Mouse (Mus musculus) leukemia stem cell, adult 10-12 weeks (primary cell): ENCODE data around the gene Orai1. TPM values are rescaled to one million over a fixed set of nuclear protein-coding genes. Genes with fewer than 3 reads are reported as not detected.

ENCODE experiments used
- polyA plus RNA-seq: library from polyadenylated mRNA; stranded (reverse); fragments of >175 nt; gene quantifications from 2 replicates; pipeline ENCODE4 v1.2.3, GENCODE M21; 2012; ENCODE audit warnings: low replicate concordance

Orai1 gene
- 15.0 and 32.4 TPM in 2 replicates for polyA plus RNA-seq

GRCm38 (mm10) chr5:123014753-123015701, at the start of gene Orai1:
Gene Orai1 (plus strand): TSS chr5:123015074.

GRCm38 (mm10) chr5:122989551-122990330, 25.1 kb upstream of the Orai1 start, which contains the start of gene Kdm2b:
Gene Kdm2b (minus strand): TSS chr5:122989823.

DNA sequence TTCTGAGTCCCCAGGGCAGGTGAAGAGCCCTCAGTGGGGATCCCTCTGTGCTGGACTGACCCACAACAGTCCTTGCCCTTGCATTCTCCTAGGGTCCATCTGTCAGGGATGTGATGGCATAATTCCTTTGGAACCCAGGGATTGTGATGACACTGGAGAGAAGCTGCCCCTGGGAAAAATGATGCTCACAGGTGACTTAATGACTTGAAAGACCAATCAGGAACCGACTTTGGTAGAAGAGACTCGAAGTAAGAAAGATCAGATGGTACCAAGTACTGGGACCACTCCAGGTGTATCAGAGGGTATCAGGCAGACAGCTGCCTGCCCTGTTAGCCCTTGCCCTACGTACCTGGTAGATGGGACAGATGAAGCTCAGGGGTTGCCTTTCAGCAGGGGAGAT, 32.0 kb downstream of the Orai1 start, which contains the start of gene Morn3:
Gene Morn3 (minus strand): TSS at position 101 of the 400 bp plus-strand sequence.

DNA sequence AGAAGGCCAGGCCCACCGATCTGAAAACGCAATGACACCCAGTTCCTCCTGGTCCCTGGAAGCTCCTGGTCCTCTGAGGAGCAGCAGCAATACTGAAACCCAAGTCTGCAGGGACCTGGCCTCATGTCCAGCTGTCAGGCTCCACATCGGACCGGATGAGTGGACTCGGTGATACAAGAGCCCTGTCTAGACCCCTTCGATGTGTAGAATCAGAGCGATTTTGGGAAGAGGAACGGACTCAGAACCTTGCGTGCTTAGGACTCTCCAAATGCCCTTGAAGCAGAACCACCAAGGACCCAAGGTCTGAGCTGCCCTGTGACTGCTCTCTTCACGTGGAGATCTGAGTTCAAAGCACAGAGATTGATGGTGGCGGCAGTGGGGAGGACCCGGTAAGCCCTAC, 53.2 kb downstream of the Orai1 start, which contains the start of gene Tmem120b:
Gene Tmem120b (plus strand): TSS at position 301 of the 400 bp plus-strand sequence.

Other genes with a start within 250 kb of the Orai1 start
- 51.7 and 63.9 TPM in 2 replicates for gene Camkk2, start 235.7 kb upstream of the Orai1 start, polyA plus RNA-seq
- gene Anapc5, start 193.7 kb upstream of the Orai1 start, polyA plus RNA-seq: 121 and 224 TPM in 2 replicates
- 3.7 and 9.5 TPM in 2 replicates for gene Rnf34, start 165.0 kb upstream of the Orai1 start, polyA plus RNA-seq
- 79.9 and 112 TPM in 2 replicates for gene Kdm2b, start 25.3 kb upstream of the Orai1 start, polyA plus RNA-seq
- not detected in 2 replicates for gene Morn3, start 31.9 kb downstream of the Orai1 start, polyA plus RNA-seq
- 29.7 and 32.0 TPM in 2 replicates for gene Tmem120b, start 53.3 kb downstream of the Orai1 start, polyA plus RNA-seq
- 5.6 and 7.0 TPM in 2 replicates for gene Rhof, start 117.6 kb downstream of the Orai1 start, polyA plus RNA-seq
- 104 and 112 TPM in 2 replicates for gene Setd1b, start 127.1 kb downstream of the Orai1 start, polyA plus RNA-seq
- 58.7 and 153 TPM in 2 replicates for gene Psmd9, start 154.3 kb downstream of the Orai1 start, polyA plus RNA-seq
- not detected in 2 replicates for gene Hpd, start 167.7 kb downstream of the Orai1 start, polyA plus RNA-seq
- not detected in 2 replicates for gene Wdr66, start 237.0 kb downstream of the Orai1 start, polyA plus RNA-seq